Mouse (Mus musculus) B cell, adult 2 months (primary cell): ENCODE results near the gene Sbf2.

Experiments
- DNase-seq, 2 experiments: peaks; one replicate each; pipeline ENCODE4 v3.0.0; 2022

The Sbf2 gene

DNA sequence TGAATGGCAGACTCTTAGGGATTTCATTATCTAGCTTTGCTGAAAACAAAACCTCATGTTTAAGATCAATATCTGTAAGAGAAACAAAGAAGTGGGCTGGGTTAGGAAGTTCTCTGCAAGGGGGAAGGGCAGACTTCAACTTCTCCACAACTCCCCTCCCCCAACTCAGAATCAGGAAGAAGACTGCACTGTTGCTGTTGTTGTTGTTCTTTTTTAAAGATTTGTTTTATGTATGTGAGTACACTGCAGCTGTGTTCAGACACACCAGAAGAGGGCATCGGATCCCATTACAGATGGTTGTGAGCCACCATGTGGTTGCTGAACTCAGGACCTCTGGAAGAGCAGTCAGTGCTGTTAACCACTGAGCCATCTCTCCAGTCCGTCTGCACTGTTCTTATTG lies 225.8 kb downstream of the Sbf2 start:
- DNase-seq, result peak; percentile 14 to 15

DNA sequence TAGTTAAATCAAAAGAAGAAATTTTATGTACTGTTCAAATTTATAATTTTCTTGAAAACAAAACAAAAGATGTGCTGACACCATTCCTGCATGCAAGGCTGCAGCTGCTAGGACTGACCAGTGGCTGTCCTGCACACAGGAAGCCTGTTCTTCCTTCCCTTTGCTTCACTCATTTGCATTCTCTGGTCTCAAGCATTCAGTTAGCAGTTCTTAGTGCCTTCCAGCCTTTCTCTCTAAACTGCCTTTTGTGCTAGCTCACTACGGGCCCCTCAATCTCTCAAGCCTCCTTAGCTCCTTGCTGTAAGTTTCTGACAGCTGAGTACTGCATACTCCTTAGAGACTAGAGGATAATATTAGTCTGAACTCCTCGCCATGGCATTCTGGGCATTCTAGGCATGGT lies 227.2 kb downstream of the Sbf2 start:
- no peak for DNase-seq

DNA sequence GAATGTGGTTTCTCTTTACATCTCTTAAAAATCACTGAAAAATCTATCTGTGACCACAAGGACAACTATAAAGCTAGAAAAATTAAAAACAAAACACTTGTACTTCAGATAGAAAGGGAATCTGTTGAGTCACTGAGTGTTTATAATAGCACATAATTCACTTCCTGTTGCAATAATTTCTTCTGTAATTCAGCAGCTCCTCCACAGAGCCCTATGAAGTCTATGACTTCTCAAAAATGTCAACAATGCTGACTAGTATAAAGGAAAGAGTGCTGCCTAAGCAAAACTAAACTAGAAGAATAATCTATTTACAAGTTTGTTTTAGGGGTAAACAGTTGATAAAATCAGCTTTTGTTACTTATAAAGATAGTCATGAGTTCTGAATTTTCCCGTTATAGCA lies 229.2 kb downstream of the Sbf2 start:
- no peak for DNase-seq

DNA sequence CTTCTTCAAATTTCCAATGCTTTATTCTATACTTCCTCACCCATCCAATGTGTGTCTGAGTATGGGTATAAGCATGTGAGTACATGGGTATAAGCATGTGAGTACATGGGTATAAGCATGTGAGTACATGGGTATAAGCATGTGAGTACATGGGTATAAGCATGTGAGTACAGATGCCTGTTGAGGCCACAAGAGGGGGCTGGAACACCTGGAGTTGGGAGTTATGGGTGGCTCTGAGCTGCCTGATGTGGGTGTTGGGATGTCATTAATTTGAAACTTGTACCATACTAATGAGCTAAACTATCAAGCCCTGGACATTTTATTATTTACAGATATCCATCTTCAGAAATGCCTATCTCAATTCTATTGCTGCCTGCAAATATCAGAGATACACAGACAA lies 230.4 kb downstream of the Sbf2 start:
- DNase-seq, result no peak

DNA sequence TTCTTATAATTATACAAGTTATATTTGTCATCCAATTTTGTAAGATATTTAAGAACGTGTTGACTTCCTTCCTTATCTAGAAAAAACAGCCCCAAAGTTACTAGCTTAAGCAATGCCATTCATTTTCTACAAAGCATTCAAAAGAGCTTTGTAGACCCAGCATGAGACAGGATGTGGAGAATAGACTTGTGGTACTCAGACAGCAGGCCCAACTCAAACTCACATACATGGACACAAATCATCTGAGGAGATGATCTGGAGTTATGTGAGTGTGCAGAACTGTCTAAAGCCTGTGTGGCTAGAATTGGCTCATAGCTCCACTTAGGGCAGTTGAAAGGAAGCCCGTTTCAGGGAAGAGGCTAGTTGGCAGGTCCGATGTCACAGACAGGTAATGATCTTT lies 233.1 kb downstream of the Sbf2 start:
- no peak for DNase-seq

DNA sequence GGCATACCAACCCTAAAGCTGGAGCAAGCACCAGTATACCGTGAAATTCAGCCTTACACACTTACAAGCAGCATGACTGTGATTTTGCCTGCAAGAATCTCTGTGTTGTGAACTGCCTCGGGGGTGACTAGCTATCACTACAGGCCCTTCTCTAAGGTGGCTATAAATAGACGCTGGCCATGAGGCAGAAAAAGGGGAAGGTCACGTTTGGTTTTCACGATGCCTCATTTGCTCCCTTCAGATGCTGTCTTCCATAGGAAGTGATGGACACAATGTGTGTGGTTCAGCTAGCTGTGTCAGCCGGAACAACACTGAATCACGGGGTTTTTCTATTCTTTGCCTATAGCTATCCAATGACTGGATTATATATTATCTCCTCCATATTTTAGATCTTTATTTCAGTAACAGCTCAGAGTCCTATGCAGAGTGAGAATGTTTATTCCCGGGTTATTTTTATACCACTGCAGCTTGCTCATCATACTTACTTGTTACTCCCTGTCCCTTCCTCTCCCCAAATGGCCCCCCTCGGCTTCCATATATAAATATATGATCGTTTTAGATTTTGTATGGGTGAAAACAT lies 235.3 kb downstream of the Sbf2 start:
- peak; percentile 16 to 23 for DNase-seq

DNA sequence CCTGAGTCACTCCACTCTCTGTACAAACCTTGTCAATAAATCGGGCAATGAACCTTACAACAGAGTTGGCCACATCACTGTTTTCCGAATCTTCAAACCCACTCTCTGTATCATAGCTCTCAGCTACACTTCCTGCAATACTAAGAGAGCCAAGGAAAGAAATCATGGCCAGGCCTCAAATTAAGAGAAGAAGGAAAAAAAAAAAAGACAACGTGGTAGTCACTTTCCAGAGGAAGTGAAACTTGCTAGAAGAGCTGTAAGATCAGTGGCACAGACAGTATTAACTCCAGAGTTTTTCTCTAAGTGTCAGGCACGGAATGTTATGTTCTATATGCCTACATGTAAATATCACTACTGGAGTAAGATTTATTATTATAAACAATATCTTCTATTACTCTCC lies 242.2 kb downstream of the Sbf2 start:
- DNase-seq, result no peak

DNA sequence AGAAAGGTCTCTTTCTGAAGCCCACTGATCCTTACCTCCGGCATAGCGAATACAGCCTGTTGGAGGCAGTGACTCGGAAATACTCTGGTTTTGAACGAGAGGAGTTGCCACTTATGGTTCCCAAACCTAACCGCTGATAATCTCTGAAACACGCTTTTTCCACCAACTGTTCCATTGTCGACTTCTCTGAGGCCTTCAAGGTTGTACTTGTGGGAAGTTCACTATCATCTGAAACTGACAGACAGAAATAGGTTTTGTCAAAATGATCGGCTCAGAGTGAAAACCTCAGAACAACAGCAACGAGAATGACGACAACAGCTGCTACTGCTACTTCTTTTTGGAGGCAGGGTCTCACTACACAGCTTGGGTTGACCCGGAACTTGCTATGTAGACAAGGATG lies 252.7 kb downstream of the Sbf2 start:
- no peak for DNase-seq

DNA sequence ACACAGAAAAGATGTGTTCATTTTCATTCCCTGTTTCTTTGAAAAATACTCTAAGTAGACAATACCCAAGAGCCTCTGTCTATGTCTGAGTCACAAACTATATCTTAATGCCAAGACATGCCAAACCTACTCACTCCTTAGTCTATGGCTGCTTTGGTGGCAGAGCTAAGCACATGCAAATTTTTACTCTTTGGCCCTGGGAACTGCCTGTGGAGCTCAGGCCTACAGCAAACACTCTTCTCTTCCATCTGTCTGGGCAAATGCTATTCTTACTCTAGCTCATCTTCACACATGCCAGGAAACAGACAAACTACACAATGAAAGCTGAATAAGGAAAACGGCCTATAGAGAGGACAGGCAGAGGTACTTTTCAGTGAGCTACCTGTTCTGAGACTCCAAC lies 253.2 kb downstream of the Sbf2 start:
- no peak for DNase-seq

DNA sequence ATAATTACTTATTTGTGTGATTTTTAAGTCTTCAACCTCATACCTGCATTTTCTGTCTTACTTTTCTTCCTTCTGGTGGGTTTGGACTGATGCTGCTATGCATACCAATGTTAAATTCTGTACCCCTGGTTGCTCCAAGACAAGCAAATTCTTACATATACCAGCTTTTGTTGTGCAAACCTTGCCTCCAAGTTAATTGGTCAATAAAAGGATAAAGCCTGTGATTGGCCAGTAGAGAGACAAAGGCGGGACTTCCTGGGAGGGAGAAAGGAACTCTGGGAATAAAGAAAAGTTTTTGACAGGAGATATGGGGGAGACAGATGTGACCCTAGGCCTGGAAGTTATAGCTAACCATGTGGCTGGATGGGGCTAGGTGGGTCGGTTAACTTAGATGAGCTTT lies 255.3 kb downstream of the Sbf2 start:
- DNase-seq, result no peak

DNA sequence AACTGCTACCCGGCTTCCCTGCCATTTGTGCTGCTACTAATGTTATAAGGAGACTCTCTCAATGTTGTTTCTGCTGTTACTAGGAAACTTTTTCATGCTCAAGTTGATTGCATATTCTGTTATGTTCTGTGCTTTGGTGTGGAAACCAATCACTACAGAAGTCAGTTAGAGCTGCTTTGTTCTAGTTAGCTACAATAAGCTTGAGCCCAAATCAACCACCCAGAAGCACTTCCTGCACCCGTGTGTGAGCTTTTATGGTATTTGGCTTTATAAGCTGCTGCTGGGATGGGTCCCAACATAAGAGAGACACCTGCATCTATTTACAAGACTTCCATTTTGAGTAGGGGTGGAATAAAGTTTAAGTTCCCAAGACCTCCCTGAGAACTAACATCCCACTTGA lies 260.8 kb downstream of the Sbf2 start:
- DNase-seq, result no peak

DNA sequence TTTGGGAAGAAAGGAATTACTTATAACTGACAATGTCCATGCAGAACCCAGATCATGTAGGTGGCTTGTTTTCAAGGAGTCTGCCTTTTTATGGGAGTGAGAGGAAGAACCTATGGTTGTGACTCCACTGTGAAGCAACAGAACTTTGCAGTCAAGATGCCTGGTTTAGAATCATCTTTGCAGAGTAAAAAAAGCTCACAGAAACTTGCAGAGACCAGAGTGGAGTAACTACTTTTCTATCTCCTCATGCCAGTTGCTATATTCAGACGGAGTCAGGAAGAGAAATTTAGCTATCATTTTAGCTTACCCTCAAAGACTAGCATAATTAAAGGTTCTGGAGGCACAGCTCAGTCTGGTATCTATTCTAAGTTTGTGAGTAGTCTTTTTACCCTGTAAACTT lies 267.5 kb downstream of the Sbf2 start:
- no peak for DNase-seq

DNA sequence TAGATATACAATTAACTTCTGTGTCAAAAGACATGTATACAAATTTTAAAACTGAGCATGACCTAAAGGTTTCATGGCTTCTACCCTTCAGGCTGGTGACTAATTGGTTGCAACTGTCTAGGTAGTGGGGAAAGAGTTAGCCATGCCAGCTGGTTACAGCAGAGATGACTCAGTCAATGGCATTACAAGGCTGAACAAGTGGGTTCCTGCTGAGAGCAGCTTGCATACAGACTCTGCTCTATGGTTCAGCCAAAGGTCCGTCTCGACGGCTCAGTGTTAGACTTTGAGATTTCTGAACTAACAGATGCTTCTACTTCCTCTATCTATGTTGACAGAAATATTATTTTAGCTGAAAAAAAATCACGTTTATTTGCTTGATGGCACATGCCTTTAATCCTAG lies 277.1 kb downstream of the Sbf2 start:
- DNase-seq, result no peak

DNA sequence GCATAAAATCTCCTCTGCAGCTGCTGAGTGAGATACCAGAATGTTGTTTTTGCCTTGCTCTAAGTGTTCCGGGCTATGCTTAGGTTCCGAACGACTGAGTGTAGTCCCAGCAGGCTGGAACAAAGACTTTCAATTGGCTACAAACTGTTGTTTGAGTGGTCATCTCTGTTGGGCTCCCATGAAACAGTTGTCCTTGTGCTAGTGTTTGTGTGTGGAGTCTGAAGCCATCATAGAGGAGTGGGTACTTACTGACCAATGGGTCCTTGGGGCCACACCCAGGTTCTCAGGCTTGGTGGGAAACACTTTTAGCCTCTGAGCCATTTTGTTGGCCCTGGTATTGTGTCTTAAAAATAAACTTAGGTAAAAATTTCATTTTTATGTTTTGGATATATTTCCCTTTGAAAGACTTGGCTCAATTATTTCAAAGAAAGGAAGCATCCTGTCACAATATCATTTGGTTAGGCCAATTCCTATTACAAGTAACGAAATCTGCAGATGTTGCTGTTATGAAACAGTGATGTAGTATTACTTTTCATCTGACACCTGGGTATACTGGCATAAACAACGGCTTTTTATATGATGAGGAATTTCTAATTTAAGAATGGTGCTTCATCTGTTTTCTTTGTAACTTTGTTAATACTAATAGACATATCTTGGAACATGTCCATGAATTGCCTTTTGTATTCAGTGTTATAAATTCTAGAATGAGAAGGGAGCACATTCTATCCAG lies 289.2 kb downstream of the Sbf2 start:
- DNase-seq, result no peak

DNA sequence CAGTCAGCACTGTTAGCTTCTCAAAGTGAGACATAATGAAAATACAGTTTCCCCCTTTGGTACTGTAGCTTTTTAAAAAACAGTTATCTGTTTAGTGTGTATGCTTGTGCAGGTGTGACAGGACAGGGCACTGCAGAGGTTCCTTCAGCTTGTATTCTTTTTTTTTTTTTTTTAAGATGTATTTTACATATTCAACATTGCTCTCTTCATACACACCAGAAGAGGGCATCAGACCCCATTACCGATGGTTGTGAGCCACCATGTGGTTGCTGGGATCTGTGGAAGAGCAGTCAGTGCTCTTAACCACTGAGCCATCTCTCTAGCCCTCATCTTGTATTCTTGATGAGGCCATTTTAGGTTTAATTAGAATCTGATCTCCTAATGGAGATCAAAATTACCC lies 289.9 kb downstream of the Sbf2 start:
- DNase-seq, result no peak

DNA sequence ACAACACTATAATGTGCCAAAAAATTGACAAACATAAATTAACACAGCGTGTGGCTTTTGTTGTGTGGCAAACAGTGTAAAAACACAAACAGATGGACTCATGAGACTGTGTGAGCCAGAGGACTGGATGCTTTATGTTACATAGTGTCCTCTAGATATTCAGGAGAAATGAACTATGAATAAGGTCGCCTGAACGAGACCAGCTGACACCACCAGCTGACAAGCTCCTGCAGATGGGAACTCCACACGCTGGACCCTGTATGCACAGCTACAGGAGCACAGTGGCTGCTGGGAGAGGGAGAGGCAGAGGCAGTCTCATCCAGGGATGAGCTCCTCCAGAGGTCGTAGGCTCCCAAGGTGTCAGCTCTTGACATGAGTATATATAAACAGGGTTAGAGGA lies 293.6 kb downstream of the Sbf2 start:
- DNase-seq, result no peak

DNA sequence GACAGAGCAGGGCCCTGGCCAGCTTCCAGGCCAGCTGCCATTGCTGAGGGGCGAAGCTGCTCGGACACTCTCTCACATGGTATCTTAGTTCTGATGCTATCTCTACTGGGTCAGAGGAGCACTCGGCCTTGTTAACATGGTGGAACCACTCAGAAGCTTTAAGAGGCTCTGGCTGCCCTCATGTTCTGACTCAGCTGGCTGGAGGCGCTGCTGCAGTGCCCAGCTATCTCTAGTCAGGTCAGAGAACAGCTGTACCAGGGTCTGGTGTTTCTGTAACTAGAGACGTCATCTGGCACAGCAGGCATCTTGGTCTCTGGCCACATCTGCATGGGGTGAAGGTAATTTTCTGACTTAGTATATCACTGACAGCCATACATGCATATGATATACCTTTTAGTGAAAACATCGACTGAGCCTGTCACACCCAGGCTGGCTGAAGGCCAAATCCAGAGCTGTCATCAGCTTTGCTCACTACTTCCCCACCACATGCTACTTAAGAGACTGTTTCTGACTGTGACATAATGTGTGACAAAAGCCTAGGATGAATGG lies 295.7 kb downstream of the Sbf2 start:
- no peak for DNase-seq

DNA sequence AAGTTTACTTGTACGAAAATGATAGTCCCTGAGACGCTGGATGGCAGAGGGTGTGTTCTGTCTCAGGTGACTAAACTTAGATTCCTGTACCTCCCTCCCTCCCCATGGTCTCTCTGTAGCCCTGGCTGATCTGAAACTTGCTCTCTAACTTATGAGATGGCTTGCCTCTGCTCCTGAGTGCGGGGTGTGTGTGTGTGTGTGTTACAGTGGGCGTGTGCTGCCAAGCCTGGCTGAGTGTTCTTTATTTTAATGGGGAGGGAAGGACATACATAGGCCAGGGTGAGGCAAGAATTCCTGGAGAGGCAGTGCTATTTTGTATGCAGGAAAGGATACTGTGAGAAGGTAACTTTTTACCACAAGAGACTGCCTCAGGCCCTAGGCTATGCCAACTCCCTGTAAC lies 297.3 kb downstream of the Sbf2 start:
- DNase-seq, result no peak

DNA sequence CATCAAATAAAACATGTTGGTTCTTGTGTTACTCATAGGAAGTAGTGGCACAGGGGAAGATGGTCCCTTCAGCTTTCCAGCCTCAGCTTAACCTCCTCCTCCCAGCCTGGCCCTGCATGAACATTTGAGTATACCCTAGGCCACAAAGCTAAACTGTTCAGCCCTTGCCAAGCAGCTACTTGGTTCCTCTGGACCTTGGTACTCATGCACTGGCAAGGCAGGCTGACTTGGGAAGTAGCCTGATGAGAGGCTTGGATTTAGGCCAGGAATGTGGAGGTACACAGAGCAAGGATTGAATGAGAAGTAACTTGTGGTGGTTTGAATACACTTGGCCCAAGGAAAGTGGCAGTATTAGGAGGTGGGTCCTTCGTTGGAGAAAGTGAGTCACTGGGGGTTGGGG lies 299.4 kb downstream of the Sbf2 start:
- no peak for DNase-seq

DNA sequence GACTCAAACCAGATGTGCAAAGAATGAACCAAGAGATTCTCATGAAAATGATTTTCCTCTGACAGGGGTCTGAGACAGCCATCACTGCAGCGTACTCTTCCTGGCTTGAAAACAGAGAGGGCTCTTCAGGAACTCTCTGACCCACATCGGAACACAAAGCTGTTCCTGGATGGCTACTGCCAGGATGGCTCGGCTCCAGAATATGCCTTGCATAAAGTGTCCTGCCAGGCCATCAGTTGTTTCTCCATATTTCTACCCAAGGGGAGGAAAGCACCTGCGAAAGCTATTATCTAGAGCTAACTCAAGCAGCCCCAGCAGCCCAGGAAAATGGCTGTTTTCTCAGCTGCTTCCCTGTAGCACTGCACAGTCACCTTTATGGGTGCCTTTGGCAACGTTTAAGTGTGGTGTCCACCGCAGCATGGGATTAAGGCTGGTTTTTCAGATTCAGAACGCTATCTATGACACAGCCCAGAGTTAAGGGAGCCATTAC lies 300.3 kb downstream of the Sbf2 start:
- DNase-seq, result no peak

DNA sequence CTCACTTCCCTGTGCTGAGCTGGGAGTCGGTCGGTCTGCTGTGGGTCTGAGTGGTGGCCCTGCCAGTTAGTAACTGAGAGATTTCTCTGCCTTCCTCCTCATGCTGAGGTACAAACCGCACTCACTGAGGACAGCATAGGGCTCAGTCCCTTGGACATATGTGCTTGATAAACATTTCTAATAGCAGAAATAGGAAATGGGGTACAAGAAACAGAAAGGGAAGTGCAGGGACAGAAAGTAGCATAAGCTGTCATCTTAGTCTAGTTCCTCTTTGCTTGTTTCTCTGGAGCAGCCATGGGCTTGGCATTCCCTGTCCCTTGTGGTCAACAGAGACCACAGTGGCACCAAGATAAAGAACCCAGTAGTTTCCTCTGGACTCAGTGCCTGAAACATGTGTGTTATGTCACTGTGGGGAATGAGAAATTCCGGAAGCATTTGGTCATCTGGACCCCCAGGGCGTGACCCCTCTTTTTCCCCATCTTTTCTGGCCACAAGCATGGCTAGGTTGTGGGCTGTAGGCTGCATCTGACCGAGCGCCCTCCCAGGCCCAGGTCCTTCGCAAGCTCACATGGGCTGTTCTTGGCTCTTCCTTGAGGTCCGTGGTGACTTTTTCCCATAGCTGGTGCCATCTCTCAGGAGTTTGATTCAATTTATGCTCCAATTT lies 301.2 kb downstream of the Sbf2 start:
- DNase-seq, result peak; percentile 25 to 40

DNA sequence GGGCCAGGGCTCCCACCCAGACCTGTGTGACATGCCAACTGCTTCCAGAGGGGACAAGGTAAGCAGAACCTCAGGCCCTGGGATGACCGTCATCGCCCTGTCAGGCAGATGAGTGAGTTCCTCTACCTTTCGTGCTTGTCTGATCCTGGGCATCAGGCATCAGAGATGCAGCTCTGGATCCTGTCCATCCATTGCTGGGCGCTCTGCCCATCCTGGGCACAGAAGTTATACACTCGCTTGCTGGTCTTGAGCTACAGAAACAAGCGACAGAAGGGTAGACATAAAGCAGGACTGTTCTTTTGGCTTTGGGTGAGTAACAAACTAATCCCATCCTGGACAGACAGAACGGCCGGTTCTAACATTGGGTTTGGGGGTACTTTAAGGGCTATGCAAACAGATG lies 305.5 kb downstream of the Sbf2 start:
- no peak for DNase-seq

DNA sequence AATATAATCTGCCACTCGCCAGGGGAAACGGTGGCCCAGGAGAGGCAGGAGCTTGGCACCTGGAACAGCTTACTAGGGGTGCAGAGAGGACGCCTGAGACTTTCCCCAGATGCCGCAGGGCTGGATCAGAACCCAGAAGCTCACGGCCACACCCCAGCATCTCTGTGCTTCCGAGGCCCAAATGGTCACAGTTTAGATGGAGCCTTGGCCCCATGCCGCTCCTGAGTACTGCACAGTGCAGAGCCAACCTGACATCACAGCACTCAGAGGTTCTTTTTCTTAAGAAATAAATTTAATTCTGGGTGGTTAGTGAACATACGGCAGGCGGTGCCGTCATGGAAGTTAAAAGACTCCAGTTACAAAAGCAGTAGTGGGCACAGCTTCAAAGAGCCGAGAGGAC lies 307.0 kb downstream of the Sbf2 start:
- DNase-seq, result no peak

DNA sequence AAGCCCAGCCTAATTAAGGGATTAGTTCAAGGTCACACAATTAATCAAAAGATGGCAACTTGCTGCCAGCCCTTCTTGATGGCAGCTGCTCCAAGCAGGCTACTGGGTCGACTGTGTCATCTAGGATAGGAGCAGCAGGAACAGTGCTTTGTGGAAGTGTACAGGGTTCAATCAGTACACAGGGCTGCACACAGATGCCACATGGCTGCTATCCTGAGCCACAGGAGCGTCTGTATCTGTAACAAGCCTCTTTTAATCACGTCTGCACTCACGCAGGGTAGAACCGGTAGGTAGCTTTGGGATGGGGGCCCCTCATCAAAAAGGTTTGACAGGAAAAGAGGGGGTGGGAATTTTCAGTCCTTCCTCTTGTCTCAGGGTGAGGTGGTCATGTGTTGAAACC lies 308.4 kb downstream of the Sbf2 start:
- no peak for DNase-seq
